Mouse (Mus musculus) liver, embryonic 14.5 days (tissue): ENCODE measurements around the gene Evc. TPM values are rescaled to one million over a fixed set of nuclear protein-coding genes. Genes with fewer than 3 reads are reported as not detected.
A peak's percentile ranks its signal among the peaks of the same experiment; 100 is the strongest.

ENCODE experiments used
- ATAC-seq: fragments of 200-750 bp; cut with Nextera tagmentation; 2 replicates; pipeline ENCODE4 v1.8.0; 2017; ENCODE audit warnings: moderate number of reproducible peaks, mild to moderate bottlenecking, moderate library complexity; ENCODE audit not compliant: insufficient read depth
- DNase-seq, 3 experiments: peaks; one replicate each; pipeline ENCODE4 v3.0.0-alpha.2; 2012 to 2013; ENCODE audit warnings: low read depth in 3 of 3, low spot score in 3 of 3
- H3K27ac ChIP-seq: fragments of 300-500 bp; sonication (generic); 2 replicates; pipeline ENCODE4 v1.5.1; 2014; ENCODE audit warnings: moderate library complexity, mild to moderate bottlenecking, control low read depth, inconsistent platforms
- H3K27me3 ChIP-seq: fragments of 300-500 bp; sonication (generic); 2 replicates; pipeline ENCODE4 v1.6.1; 2014; ENCODE audit warnings: mild to moderate bottlenecking, low read length, moderate library complexity; ENCODE audit not compliant: control insufficient read depth, insufficient read depth
- H3K36me3 ChIP-seq: fragments of 300-500 bp; sonication (generic); replicated peaks from 2 replicates; pipeline ENCODE4 v1.6.1; 2014; ENCODE audit warnings: low read depth; ENCODE audit not compliant: control insufficient read depth, insufficient read depth
- H3K4me1 ChIP-seq, 2 experiments: fragments of 200-500 bp in 1 of 2; fragments of 300-500 bp in 1 of 2; sonication (generic) in 1 of 2; replicated peaks; 2 replicates each; pipeline ENCODE4 v1.6.1; 2012 to 2014; ENCODE audit warnings: antibody characterized with exemption in 1 of 2, inconsistent platforms in 1 of 2, low read length in 1 of 2; ENCODE audit not compliant: control insufficient read depth in 2 of 2, insufficient read depth in 2 of 2
- H3K4me2 ChIP-seq: fragments of 300-500 bp; sonication (generic); 2 replicates; pipeline ENCODE4 v1.6.1; 2014; ENCODE audit warnings: low read depth, mild to moderate bottlenecking, control low read depth, moderate library complexity
- H3K4me3 ChIP-seq, 2 experiments: fragments of 200-500 bp in 1 of 2; fragments of 300-500 bp in 1 of 2; sonication (generic) in 1 of 2; 2 replicates each; pipeline ENCODE4 v1.5.1; 2012 to 2014; ENCODE audit warnings: low read depth in 2 of 2, low read length in 2 of 2, mild to moderate bottlenecking in 2 of 2, control low read depth in 1 of 2, inconsistent platforms in 1 of 2, moderate library complexity in 1 of 2; ENCODE audit not compliant: insufficient read depth in 1 of 2
- H3K9ac ChIP-seq: fragments of 300-500 bp; sonication (generic); replicated peaks from 2 replicates; pipeline ENCODE4 v1.6.1; 2014; ENCODE audit warnings: mild to moderate bottlenecking, control low read depth, moderate library complexity
- H3K9me3 ChIP-seq: fragments of 300-500 bp; sonication (generic); 2 replicates; pipeline ENCODE4 v1.6.1; 2016; ENCODE audit warnings: low read length, mixed read lengths; ENCODE audit not compliant: control insufficient read depth
- CTCF ChIP-seq: IDR thresholded peaks from 2 replicates; pipeline ENCODE4 v1.5.1; 2016; ENCODE audit warnings: antibody characterized with exemption, low read depth, control low read depth
- EP300 ChIP-seq: IDR thresholded peaks from 2 replicates; pipeline ENCODE4 v1.6.1; 2016; ENCODE audit warnings: antibody characterized with exemption, low read depth
- WGBS: fragments of 180-500 bp; shearing (Covaris S2); extraction: QIAGEN DNeasy Blood & Tissue Kit; methylation state at CpG from one replicate; pipeline ENCODE4 v1.1.7; 2014; ENCODE audit not compliant: insufficient replicate concordance; 5-methylcytosine and 5-hydroxymethylcytosine counted together
- polyA plus RNA-seq, 2 experiments: library from polyadenylated mRNA; depleted of rRNA in 1 of 2; stranded (reverse) in 1 of 2; unstranded in 1 of 2; fragments of >200 nt; fragmentation: Nextera tagmentation in 1 of 2; extraction: Ambion mirVana in 1 of 2; gene quantifications; 2 replicates each; pipeline versions ENCODE4 v1.2.1 to v1.2.3; 2012 to 2014

Evc gene
- polyA plus RNA-seq, 2 experiments = 1.2 to 2.2 TPM

DNA sequence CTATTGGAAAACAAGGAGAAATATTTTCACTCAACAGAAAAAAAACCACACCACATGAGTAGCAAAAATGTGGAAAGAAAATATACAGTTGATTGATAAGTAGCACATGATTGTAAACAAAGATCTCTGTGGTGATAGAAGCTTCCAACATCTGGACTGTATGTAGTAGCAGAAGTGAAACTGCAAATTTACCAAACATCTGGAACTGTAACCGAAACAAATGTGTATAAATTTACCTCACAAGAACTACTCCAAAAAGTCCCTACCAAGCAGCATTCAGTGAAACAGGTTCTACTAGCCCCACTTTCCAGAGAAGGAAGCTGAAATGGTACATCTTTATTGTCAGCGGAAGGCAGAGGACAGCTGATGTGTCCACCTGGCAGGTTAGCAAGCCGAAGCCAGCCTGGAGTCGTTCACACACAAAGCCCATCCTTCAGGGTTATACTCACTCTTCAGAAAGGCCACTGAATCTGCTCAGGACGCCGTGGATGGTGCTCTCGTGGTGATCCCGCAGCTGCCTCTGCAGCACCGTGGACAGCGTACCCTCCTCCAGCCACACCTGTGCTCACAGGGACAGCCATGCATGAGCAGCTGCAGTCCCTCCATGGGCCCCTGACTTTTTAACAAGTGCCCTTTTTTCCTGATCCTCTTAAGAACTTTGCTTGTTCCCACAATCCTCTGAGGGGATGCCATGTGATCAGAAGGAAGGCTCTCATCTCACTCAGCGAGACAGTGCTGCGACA, 23.5 kb downstream of the Evc start:
- Histone ChIP-seq H3K9me3 (no peaks in the 10 kb centered on the region), H3K36me3 (no peaks in the 10 kb centered on the region), H3K4me1 (no peaks in the 10 kb centered on the region), H3K4me3 (no peak overlapping the region), H3K27me3 (no peaks in the 10 kb centered on the region), H3K4me2 (no peak overlapping the region), H3K9ac (no peak overlapping the region), H3K27ac (no peak overlapping the region)
- WGBS = 65% methylated on average over 12 of the region's 12 CpGs
- TF ChIP-seq CTCF (no peak), EP300 (no peak)
- ATAC-seq = no peak
- DNase-seq = no peak

- Histone ChIP-seq H3K4me1 (no peaks in the 10 kb centered on the region), H3K36me3 (no peaks in the 10 kb centered on the region), H3K4me2 (no peak overlapping the region), H3K9me3 (no peaks in the 10 kb centered on the region), H3K4me3 (no peak overlapping the region), H3K27ac (no peak overlapping the region), H3K27me3 (no peaks in the 10 kb centered on the region), H3K9ac (no peak overlapping the region)
- DNase-seq (no peak), ATAC-seq (no peak)
- TF ChIP-seq EP300 (no peak), CTCF (no peak)
- 70% methylated on average over 9 of the region's 9 CpGs for WGBS
These were observed 26.7 kb downstream of the Evc start for GRCm38 (mm10) chr5:37310026-37310425.

DNA sequence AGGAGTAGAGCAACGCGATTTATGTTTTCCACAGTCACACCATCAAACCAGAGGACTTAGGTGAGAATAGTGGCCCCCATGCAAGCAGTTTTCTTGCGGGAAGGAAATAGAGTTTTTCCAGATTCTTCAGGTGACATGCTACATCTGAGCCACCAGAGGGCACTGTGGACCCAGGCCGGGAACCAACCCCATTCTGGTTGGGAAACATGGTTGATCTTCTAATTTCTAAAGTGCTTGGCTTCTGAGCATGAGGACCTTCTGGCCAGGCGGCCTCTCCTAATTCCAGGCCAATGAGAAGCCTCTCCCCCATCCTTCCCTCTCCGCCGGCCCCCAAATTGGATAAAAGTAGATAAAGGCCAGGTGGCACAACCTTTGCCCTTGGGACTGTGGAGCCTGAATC, 38.3 kb downstream of the Evc start:
- Histone ChIP-seq H3K4me1 (no peaks in the 10 kb centered on the region), H3K4me3 (no peak overlapping the region), H3K36me3 (no peaks in the 10 kb centered on the region), H3K27ac (no peak overlapping the region), H3K9me3 (no peaks in the 10 kb centered on the region), H3K9ac (no peak overlapping the region), H3K27me3 (no peaks in the 10 kb centered on the region), H3K4me2 (no peak overlapping the region)
- ATAC-seq (no peak), DNase-seq (no peak)
- WGBS = 23% methylated on average over 7 of the region's 7 CpGs
- peak; percentile 80 for TF ChIP-seq CTCF
- TF ChIP-seq EP300 = no peak

- 58% methylated on average over 10 of the region's 10 CpGs for whole genome bisulfite sequencing
- DNase-seq = no peak
- H3K4me3 ChIP-seq = no peak overlapping the region
- H3K36me3 ChIP-seq = no peaks in the 10 kb centered on the region
- H3K4me1 ChIP-seq = no peaks in the 10 kb centered on the region
- no peak for ATAC-seq
- no peaks in the 10 kb centered on the region for H3K27me3 ChIP-seq
- no peaks in the 10 kb centered on the region for H3K9me3 ChIP-seq
- no peak for TF ChIP-seq EP300
- TF ChIP-seq CTCF = no peak
- H3K9ac ChIP-seq = no peak overlapping the region
- no peak overlapping the region for H3K4me2 ChIP-seq
- H3K27ac ChIP-seq = no peak overlapping the region
These were observed 40.0 kb downstream of the Evc start for GRCm38 (mm10) chr5:37296717-37297116.

- Histone ChIP-seq H3K36me3 (no peaks in the 10 kb centered on the region), H3K9ac (no peak overlapping the region), H3K4me3 (no peak overlapping the region), H3K4me2 (no peak overlapping the region), H3K4me1 (no peaks in the 10 kb centered on the region), H3K9me3 (no peaks in the 10 kb centered on the region), H3K27me3 (no peaks in the 10 kb centered on the region), H3K27ac (no peak overlapping the region)
- 46% methylated on average over 9 of the region's 9 CpGs for WGBS
- no peak for TF ChIP-seq EP300
- peak; percentile 85 for TF ChIP-seq CTCF
- no peak for DNase-seq
- ATAC-seq = no peak
These were observed 45.7 kb downstream of the Evc start for GRCm38 (mm10) chr5:37290983-37291382.
